Mouse (Mus musculus) stomach, postnatal 0 days (tissue): ENCODE measurements at regions not wholly inside any gene's neighbourhood (a gene's known extent, or its start where the extent isn't known, plus 50 kb on each side); places are given as distances from the start of the nearest gene placed in this dataset.

Source experiments
- CTCF ChIP-seq: IDR thresholded peaks from 2 replicates; pipeline ENCODE4 v1.5.1; 2016; ENCODE audit warnings: antibody characterized with exemption, low read depth, mild to moderate bottlenecking, moderate library complexity
- EP300 ChIP-seq: optimal IDR thresholded peaks from 2 replicates; pipeline ENCODE3; 2016; ENCODE audit warnings: antibody characterized with exemption

DNA sequence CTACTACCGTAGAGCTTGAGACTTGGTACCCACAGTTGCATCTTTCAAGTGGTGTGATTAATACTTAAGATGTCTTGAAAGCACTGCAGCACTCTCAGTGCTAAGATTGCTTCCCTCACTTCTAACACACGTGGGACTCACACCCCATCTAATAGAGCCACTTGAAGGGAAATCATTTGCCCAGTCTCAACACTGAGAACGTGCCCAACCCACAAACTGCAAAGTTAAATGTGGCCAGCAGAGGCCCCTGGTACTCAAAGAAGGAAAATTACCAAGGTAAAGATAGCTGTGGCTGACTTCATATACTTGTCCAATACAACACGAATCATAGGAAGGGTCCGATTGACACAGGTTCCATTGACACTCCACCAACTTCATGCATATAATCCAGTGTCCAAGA, 238.4 kb upstream of the Rps6ka3 start:
- peak; percentile 66 for TF ChIP-seq CTCF
- TF ChIP-seq EP300: no peak
